Mouse (Mus musculus) embryonic fibroblast, embryonic 13.5 days (primary cell): ENCODE results near the gene Pip4k2a.

Experiments
- CTCF ChIP-seq: IDR thresholded peaks from 2 replicates; pipeline ENCODE4 v1.5.1; 2011; ENCODE audit warnings: mild to moderate bottlenecking, control low read depth, low read length, moderate library complexity, borderline replicate concordance; ENCODE audit not compliant: insufficient read depth
- POLR2A ChIP-seq: IDR thresholded peaks from 2 replicates; pipeline ENCODE4 v1.6.1; 2011; ENCODE audit warnings: low read depth, mild to moderate bottlenecking, control low read depth, low read length, moderate library complexity

DNA sequence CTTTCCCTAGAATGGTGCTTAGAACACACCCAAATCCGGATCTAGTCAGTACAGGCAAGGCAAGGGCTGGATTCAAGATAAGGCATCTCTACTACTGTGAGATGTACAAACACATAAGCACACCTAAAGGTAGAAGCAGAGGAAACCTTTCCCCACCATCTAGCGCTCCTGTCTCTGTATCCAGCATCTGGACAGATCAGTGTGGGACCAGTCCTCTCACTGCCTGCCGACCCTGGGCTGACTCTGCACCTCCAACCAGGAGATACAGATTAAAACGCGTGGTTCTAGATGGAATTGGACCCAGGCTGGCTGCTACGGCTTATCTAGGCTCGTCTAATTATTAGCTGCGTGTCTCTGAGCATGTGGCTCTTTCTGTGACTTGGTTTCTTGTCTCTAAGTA, 142.7 kb downstream of the Pip4k2a start:
- TF ChIP-seq POLR2A (no peak), CTCF (no peak)
